Mouse (Mus musculus): Measurements from ENCODE around the gene Calm5. TPM values are rescaled to one million over a fixed set of nuclear protein-coding genes. Genes with fewer than 3 reads are reported as not detected.

Gene Calm5
- polyA plus RNA-seq, 1 experiment from 2014 or later, result not detected

DNA sequence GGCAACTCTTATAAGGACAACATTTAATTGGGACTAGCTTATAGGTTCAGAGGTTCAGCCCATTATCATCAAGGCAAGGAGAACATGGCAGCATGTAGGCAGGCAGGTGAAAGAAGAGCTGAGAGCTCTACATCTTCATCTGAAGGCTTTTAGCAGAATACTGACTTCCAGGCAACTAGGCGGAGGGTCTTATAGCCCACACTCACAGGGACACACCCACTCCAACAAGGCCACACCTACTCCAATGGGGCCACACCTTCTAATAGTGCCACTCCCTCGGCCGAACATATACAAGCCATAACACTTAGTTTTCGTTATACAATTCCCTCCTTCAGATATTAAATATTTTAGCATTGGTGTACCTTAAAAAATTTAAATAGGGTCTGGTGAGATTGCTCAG lies 18.9 kb downstream of the Calm5 start:
- Histone ChIP-seq H3K4me1 (replicated peaks) (no peaks in the 10 kb centered on the region), H3K27me3 (no peaks in the 10 kb centered on the region), H3K4me2 (no peak overlapping the region), H3K9me3 (no peaks in the 10 kb centered on the region), H3K27ac (no peak overlapping the region), H3K36me3 (no peaks in the 10 kb centered on the region), H3K9ac (no peak overlapping the region), H3K4me3 (no peak overlapping the region)
- 91% methylated on average over 4 of the region's 4 CpGs for WGBS
- ATAC-seq (ENCODE audit: low FRiP score), result no peak

DNA sequence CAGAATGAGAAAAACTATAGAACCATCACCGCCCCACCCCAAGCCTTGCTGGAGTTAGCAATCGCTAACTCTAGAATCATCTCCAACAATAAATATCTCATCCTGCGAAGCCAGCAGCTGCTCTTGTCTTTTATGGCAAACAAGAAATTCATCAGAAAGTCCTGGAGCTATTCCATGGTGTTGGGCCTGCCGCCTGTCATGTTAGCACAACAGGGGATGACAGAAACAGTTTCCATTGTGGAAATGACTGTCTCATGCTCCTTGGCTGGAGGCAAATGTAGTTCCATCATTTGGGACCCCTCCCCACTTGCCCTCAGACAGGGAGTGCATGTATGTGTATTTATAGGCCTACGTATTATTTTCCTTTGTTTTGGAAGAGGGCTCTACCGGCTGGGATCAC lies 22.5 kb downstream of the Calm5 start:
- H3K4me1 ChIP-seq (replicated peaks), result no peaks in the 10 kb centered on the region
- H3K9ac ChIP-seq, result no peak overlapping the region
- no peak overlapping the region for H3K27ac ChIP-seq
- H3K27me3 ChIP-seq, result no peaks in the 10 kb centered on the region
- no peak overlapping the region for H3K4me2 ChIP-seq
- 81% methylated on average over 6 of the region's 6 CpGs for WGBS
- ATAC-seq (ENCODE audit: low FRiP score), result no peak
- no peaks in the 10 kb centered on the region for H3K9me3 ChIP-seq
- H3K36me3 ChIP-seq, result peaks cover 3% of the 10 kb centered on the region; the same call in 1 of the 2 replicates
- H3K4me3 ChIP-seq, result no peak overlapping the region

DNA sequence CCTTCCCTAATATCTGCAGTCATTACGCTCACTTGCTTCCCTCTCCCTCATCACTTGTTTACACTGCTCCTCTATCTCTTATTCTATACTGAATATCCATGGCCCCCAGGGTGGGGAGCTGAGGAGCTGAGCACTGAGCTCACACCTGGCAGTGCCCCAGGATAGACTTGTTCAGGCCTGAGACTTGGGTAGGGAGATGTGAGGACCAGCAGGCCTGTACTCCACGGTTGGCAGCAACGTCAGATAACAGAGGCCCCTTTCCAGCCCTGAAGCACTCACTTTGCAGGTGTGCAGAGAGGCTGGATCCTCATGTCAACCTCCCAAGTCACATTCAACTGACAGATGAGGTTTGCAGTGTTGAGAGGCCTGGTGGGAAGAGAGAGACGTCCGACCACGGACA lies 23.2 kb downstream of the Calm5 start:
- Histone ChIP-seq H3K4me1 (replicated peaks) (no peaks in the 10 kb centered on the region), H3K9me3 (no peaks in the 10 kb centered on the region), H3K27ac (no peak overlapping the region), H3K4me3 (no peak overlapping the region), H3K4me2 (no peak overlapping the region), H3K9ac (no peak overlapping the region), H3K27me3 (no peaks in the 10 kb centered on the region), H3K36me3 (peaks cover 7% of the 10 kb centered on the region)
- WGBS, result 66% methylated on average over 6 of the region's 6 CpGs
- ATAC-seq (ENCODE audit: low FRiP score), result no peak

DNA sequence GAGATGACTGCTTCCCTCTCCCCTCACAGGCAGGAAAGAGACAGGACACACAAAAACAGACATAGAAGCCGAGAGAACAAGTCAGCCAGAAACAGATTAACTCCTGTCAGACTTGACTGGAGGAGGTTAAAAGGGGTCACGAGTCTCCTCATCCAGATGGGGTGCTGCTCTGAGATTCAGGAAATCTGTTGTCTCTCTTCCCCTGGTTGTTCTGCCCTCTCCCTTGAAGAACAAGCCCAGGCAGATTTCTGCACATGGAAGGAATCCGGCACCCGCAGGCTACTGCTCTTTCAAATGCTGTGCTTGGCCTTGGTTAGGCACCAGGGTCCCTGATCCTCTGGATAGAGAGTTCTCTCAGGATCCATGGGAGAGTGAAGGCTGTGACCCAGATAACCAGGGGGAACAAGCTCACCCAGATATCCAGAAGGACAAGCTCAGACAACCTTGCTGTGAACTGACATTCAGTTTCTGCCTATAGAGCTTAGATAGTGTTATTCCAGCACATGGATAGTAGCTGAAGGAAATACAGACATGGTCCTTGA lies 23.8 kb downstream of the Calm5 start:
- no peak overlapping the region for H3K27ac ChIP-seq
- peaks cover 7% of the 10 kb centered on the region for H3K36me3 ChIP-seq
- no peak overlapping the region for H3K9ac ChIP-seq
- no peaks in the 10 kb centered on the region for H3K9me3 ChIP-seq
- H3K27me3 ChIP-seq, result no peaks in the 10 kb centered on the region
- 45% methylated on average over 4 of the region's 4 CpGs for WGBS
- no peak for ATAC-seq (ENCODE audit: low FRiP score)
- H3K4me3 ChIP-seq, result no peak overlapping the region
- H3K4me1 ChIP-seq (replicated peaks), result no peaks in the 10 kb centered on the region
- H3K4me2 ChIP-seq, result no peak overlapping the region

DNA sequence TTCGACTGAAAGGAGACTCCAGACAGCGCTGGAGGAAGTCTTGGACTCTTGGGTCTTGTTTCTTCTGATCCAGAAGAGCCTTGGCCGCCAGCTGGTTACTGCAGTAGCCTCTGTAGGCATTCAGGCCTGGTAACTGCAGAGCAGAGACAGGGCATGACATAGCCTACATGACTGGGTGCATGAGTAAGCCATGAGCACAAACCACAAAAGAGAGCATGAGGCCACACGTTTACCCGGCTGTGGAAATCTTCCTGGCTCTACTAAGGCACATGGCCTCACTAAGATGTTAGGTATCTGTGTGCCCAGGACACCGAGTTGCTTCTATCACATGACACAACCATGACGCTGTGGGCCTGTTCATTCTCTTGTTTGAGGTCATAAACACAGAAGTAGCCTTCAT lies 32.7 kb downstream of the Calm5 start:
- Histone ChIP-seq H3K36me3 (peaks cover 33% of the 10 kb centered on the region), H3K4me2 (no peak overlapping the region), H3K4me1 (replicated peaks) (no peaks in the 10 kb centered on the region), H3K27ac (no peak overlapping the region), H3K9me3 (no peaks in the 10 kb centered on the region), H3K27me3 (no peaks in the 10 kb centered on the region), H3K9ac (no peak overlapping the region), H3K4me3 (no peak overlapping the region)
- ATAC-seq (ENCODE audit: low FRiP score), result no peak
- 98% methylated on average over 7 of the region's 7 CpGs for WGBS

DNA sequence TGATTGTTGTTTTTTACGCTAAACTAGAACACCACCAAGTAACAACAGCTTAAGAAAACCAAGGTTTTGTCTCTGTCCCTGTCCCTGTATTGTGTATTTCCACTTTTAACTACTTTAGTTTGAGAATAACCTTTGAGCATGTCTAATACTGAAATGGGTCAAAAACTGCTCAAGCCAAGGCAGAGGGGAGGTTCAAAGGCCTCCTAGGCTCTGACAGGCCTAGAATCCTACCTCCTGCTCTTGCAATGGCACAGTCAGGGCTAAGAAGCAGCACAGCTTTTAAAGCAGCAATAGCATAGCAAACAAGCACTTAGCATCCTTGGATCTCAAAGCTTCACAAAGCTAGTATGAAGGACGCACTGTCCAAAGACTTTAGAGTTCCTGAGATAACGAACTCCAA lies 35.1 kb downstream of the Calm5 start:
- H3K27me3 ChIP-seq, result peaks cover 8% of the 10 kb centered on the region
- H3K4me2 ChIP-seq, result no peak overlapping the region
- no peak overlapping the region for H3K4me3 ChIP-seq
- H3K9ac ChIP-seq, result no peak overlapping the region
- no peak overlapping the region for H3K27ac ChIP-seq
- H3K36me3 ChIP-seq, result peaks cover 31% of the 10 kb centered on the region
- no peaks in the 10 kb centered on the region for H3K4me1 ChIP-seq (replicated peaks)
- 93% methylated on average over 3 of the region's 3 CpGs for WGBS
- ATAC-seq (ENCODE audit: low FRiP score), result no peak
- H3K9me3 ChIP-seq, result no peaks in the 10 kb centered on the region

DNA sequence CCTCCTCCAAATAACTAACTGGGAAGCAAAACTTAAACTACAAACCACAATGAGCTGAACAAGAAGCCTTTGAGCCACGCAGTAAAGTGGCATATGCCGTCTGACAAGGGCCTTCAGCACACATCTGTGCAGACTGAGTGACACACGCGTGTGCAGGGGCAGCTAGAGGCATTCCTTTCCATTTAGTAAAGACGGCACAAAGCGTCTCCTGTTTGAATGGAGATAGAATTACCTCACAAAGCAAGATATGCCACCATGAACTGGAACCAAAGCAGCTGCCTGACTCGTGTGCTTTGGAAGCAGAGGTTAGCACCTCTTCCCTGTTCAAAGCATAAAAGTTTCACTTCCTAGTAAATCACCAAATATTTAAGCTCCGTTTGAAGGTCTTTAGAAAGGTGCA lies 36.1 kb downstream of the Calm5 start:
- Histone ChIP-seq H3K4me1 (replicated peaks) (no peaks in the 10 kb centered on the region), H3K4me3 (no peak overlapping the region), H3K36me3 (peaks cover 24% of the 10 kb centered on the region), H3K27me3 (peaks cover 15% of the 10 kb centered on the region), H3K27ac (no peak overlapping the region), H3K9ac (no peak overlapping the region), H3K9me3 (no peaks in the 10 kb centered on the region), H3K4me2 (no peak overlapping the region)
- ATAC-seq (ENCODE audit: low FRiP score), result no peak
- WGBS, result 51% methylated on average over 8 of the region's 8 CpGs

DNA sequence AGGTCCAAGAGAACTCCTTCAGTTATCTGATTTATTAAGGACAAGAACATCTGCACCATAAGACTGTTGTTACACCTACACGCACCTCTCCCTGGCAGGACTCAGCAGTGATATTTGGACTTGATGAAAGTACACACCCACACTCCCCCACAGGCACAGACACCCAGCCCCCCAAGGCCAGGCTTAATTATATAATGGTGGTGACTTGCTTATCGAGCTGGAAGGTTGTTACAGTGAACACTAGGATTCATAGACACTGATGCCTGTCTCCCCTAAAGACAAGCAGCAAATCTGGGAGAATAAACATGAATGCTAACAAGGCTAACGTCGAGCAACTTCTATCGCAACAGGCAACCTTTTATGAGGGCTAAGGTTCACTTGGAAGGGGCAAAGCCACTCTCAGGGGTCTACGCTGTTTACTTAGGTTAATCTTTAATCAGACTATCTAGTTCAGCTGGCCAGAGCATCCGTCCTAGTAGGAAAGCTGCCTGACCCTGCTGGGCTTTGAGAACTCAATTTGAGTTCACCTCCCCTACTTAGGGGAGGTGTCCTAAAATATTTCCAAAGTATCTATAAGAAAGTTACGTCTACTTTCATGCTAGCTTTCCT lies 37.6 kb downstream of the Calm5 start:
- Histone ChIP-seq H3K9me3 (no peaks in the 10 kb centered on the region), H3K36me3 (peaks cover 20% of the 10 kb centered on the region), H3K4me3 (no peak overlapping the region), H3K9ac (no peak overlapping the region), H3K27ac (no peak overlapping the region), H3K4me1 (replicated peaks) (no peaks in the 10 kb centered on the region), H3K27me3 (peaks cover 15% of the 10 kb centered on the region), H3K4me2 (0 out of 2 replicates have a peak overlapping the region, but pooled peaks have one; percentile 71)
- ATAC-seq (ENCODE audit: low FRiP score), result no peak
- WGBS, result 47% methylated on average over 8 of the region's 8 CpGs

DNA sequence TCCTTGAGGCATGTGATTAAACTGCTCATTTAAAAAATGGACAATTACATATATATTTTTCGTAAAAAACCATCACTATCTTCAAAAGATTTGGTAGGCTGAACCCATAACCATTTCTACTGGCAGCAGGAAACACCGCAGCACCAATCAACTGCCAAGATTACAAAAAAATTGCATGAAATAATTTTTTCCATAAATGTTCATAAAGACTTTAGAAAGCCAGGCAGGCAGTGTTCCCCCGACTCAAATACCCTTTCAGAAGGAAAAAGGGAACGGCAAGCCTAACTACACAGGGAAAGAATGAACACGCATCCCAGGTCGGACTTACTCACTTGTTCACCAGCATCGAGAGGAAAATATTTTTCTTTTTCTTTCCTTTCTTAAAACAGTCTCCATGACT lies 38.6 kb downstream of the Calm5 start:
- H3K27me3 ChIP-seq, result peaks cover 15% of the 10 kb centered on the region
- peak overlapping the region; percentile 71 for H3K4me2 ChIP-seq
- 21% methylated on average over 7 of the region's 7 CpGs for WGBS
- no peak for ATAC-seq (ENCODE audit: low FRiP score)
- H3K4me3 ChIP-seq, result peak overlapping the region; percentile 50
- no peak overlapping the region for H3K27ac ChIP-seq
- H3K9me3 ChIP-seq, result no peaks in the 10 kb centered on the region
- H3K36me3 ChIP-seq, result peaks cover 9% of the 10 kb centered on the region
- H3K4me1 ChIP-seq (replicated peaks), result no peaks in the 10 kb centered on the region
- H3K9ac ChIP-seq, result no peak overlapping the region

DNA sequence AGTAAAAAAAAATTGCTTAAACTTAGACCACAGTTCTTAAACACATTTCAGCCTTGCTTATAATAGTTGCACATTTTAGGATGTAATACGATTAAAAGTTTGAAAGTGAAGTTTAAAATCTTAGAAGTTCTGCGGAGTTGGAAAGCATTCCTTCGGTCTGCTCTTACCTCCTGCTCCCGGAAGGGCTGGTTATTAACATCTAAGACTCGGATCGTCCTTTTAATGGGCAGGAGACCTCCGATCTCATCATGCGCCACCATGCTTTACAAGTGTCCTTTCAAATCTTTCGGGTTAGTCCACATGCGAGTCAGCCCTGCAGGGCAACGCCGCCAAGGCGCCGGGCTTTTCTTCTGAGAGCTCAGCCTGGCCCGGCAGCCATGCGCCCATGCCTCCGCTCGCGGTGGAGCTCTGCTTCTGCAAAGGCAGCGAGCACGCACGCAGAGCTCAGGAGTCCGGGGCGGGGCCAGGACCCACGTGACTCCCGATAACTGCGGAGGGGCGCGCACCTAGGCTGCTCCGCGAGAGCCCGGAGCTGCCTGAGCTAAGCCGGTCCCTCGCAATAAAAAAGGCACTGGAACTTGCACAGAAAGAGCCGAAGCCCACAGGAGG lies 39.3 kb downstream of the Calm5 start:
- peak; percentile 99 for ATAC-seq (ENCODE audit: low FRiP score)
- Histone ChIP-seq H3K36me3 (peaks cover 4% of the 10 kb centered on the region; the same call in 1 of the 2 replicates), H3K27ac (no peak overlapping the region), H3K9me3 (no peaks in the 10 kb centered on the region), H3K27me3 (peaks cover 15% of the 10 kb centered on the region), H3K4me3 (peak overlapping the region; percentile 50), H3K4me2 (peak overlapping the region; percentile 71), H3K4me1 (replicated peaks) (no peaks in the 10 kb centered on the region), H3K9ac (peak overlapping the region; percentile 71)
- WGBS, result under 1% methylated on average over 35 of the region's 35 CpGs

DNA sequence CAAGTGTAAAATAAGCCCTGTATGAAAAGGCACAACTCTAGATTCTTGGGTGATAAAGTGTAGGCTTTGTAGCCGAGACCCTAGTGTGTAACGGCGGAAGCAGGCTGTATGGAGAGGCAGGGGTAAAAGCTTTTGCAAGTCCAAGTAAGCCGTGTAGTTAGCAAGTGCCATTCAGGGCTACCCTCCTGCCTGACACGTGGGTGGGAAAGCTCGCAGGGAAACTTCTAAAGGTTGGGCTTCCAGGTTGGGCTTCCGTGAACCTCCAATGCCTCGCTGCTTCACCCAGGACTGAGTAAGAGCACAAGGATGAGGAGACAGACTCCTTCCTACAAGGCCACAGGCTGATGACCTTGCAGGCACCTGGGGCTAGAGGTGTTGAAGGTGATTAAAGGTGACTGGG lies 40.6 kb downstream of the Calm5 start:
- H3K9me3 ChIP-seq, result no peaks in the 10 kb centered on the region
- H3K36me3 ChIP-seq, result no peaks in the 10 kb centered on the region
- no peak overlapping the region for H3K9ac ChIP-seq
- no peak overlapping the region for H3K4me2 ChIP-seq
- H3K27me3 ChIP-seq, result peaks cover 15% of the 10 kb centered on the region
- 78% methylated on average over 8 of the region's 8 CpGs for WGBS
- no peak overlapping the region for H3K4me3 ChIP-seq
- no peak for ATAC-seq (ENCODE audit: low FRiP score)
- no peaks in the 10 kb centered on the region for H3K4me1 ChIP-seq (replicated peaks)
- no peak overlapping the region for H3K27ac ChIP-seq

DNA sequence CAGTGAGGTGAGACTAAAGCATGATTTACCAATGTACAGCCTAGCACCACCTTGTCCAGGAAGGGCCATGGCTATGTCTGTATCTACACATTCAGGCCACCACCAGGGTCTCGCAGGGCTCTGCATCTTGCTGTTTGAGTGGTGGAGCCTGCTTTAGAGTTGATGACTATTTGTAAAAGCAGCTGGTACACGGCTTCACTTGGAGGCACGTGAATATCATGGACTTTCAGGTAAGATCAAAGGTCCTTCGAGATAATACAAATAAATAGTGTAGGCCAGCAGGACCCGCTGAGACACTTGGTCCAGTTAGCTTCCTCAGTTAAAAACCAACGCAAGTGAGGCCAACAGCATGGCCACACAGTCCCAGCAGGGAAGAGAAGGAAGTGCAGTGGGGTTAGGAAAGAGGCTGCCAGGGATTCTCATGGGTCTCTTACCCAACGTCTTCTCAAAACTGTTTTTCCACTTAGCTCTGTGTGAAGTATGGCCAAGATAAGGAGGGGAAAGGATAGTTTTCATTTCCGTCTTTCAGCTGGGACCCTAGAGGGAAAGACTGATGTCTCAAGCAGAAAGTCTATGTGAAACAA lies 41.5 kb downstream of the Calm5 start:
- no peak overlapping the region for H3K4me2 ChIP-seq
- peaks cover 15% of the 10 kb centered on the region for H3K27me3 ChIP-seq
- no peak overlapping the region for H3K27ac ChIP-seq
- ATAC-seq (ENCODE audit: low FRiP score), result no peak
- no peaks in the 10 kb centered on the region for H3K4me1 ChIP-seq (replicated peaks)
- 87% methylated on average over 8 of the region's 8 CpGs for WGBS
- H3K36me3 ChIP-seq, result no peaks in the 10 kb centered on the region
- no peak overlapping the region for H3K4me3 ChIP-seq
- no peaks in the 10 kb centered on the region for H3K9me3 ChIP-seq
- no peak overlapping the region for H3K9ac ChIP-seq

DNA sequence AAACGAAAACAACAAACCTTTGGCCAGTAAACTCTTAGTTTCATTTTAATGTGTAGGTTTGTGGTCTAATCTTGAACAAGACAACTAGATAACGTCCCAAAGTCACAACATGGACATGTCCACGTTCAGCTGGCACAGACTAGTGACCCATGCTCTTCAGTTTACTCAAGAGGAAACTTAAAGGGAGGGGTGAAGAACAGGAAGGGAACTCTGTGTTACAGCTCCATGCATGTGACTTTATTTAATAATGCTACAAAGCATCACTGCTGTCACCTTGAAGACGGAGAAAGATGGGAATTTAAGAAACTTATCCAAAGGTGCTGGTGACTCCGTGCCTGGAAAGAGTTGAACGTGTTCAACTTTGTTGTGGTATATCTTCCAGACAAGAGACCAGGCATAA lies 42.1 kb downstream of the Calm5 start:
- no peak for ATAC-seq (ENCODE audit: low FRiP score)
- no peaks in the 10 kb centered on the region for H3K4me1 ChIP-seq (replicated peaks)
- H3K4me3 ChIP-seq, result no peak overlapping the region
- H3K4me2 ChIP-seq, result no peak overlapping the region
- no peak overlapping the region for H3K27ac ChIP-seq
- H3K9me3 ChIP-seq, result no peaks in the 10 kb centered on the region
- H3K36me3 ChIP-seq, result no peaks in the 10 kb centered on the region
- peaks cover 15% of the 10 kb centered on the region for H3K27me3 ChIP-seq
- 92% methylated on average over 6 of the region's 6 CpGs for WGBS
- H3K9ac ChIP-seq, result no peak overlapping the region

Data from hindbrain, embryonic 13.5 days (tissue).